Mouse (Mus musculus) midbrain, embryonic 10.5 days (tissue): Measurements from ENCODE around the gene Mcpt2. TPM values are rescaled to one million over a fixed set of nuclear protein-coding genes. Genes with fewer than 3 reads are reported as not detected.
"Not testable (repeated sequence)": the region's sequence is repeated elsewhere in the genome, so short reads cannot be mapped to it uniquely, and the experiment has no call there.

ENCODE experiments used
- DNase-seq: peaks from one replicate; pipeline ENCODE4 v3.0.0-alpha.2; 2017; ENCODE audit warnings: low spot score
- H3K27ac ChIP-seq: fragments of 300-500 bp; sonication (generic); replicated peaks from 2 replicates; pipeline ENCODE4 v1.5.1; 2016; ENCODE audit warnings: mild to moderate bottlenecking
- H3K27me3 ChIP-seq: fragments of 300-500 bp; sonication (generic); 2 replicates; pipeline ENCODE4 v1.6.1; 2016; ENCODE audit warnings: low read depth, mild to moderate bottlenecking; ENCODE audit not compliant: poor library complexity, severe bottlenecking
- H3K36me3 ChIP-seq: fragments of 300-500 bp; sonication (generic); 2 replicates; pipeline ENCODE4 v1.6.1; 2016; ENCODE audit warnings: mild to moderate bottlenecking, moderate library complexity
- H3K4me1 ChIP-seq: fragments of 300-500 bp; sonication (generic); 2 replicates; pipeline ENCODE4 v1.6.1; 2016
- H3K4me3 ChIP-seq: fragments of 300-500 bp; sonication (generic); 2 replicates; pipeline ENCODE4 v1.5.1; 2016; ENCODE audit warnings: mild to moderate bottlenecking, moderate library complexity
- H3K9me3 ChIP-seq: fragments of 300-500 bp; sonication (generic); replicated peaks from 2 replicates; pipeline ENCODE4 v1.6.1; 2016; ENCODE audit warnings: mild to moderate bottlenecking
- WGBS: fragments of 180-500 bp; shearing (Covaris S2); methylation state at CpG from one replicate; pipeline ENCODE4 v1.1.7; 2016; 5-methylcytosine and 5-hydroxymethylcytosine counted together
- polyA plus RNA-seq: library from polyadenylated mRNA; unstranded; fragments of >200 nt; fragmentation: Nextera tagmentation; extraction: Ambion mirVana; gene quantifications from 2 replicates; pipeline ENCODE4 v1.2.1, GENCODE M21; 2016

Mcpt2 gene
- not detected in 2 replicates for polyA plus RNA-seq

- H3K9me3 ChIP-seq, H3K4me1 ChIP-seq, DNase-seq, H3K27me3 ChIP-seq, H3K4me3 ChIP-seq, H3K36me3 ChIP-seq, H3K27ac ChIP-seq: not testable (repeated sequence)
- 73% methylated on average over 1 of the region's 1 CpGs for WGBS
Observed at GRCm38 (mm10) chr14:56041792-56042191, at the start of gene Mcpt2. Gene Mcpt2 (plus strand): TSS chr14:56042041.

DNA sequence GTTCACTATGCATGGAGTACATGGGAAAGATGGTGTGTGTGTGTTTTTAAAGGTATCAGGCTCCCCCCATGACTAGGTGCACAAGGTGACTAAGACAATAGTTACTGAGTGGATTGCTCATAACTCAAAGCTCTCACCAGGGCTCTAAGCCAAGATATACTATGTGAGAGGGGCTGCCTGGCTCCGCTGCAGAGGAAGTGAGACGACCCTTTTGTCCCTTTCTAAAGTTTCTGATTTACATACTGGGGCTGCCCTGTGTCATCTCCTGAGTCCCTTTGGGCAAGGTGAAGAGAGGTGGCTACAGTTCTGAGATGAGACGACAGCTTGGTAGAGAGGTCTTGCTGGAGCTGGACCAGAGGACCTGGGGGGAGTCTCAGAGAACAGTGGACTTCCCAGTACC, 28.7 kb upstream of the Mcpt2 start:
- Histone ChIP-seq H3K36me3 (no peaks in the 10 kb centered on the region), H3K27me3 (no peaks in the 10 kb centered on the region), H3K9me3 (no peaks in the 10 kb centered on the region), H3K4me3 (no peak overlapping the region), H3K27ac (no peak overlapping the region), H3K4me1 (no peaks in the 10 kb centered on the region)
- no peak for DNase-seq
- WGBS: 76% methylated on average over 3 of the region's 3 CpGs

DNA sequence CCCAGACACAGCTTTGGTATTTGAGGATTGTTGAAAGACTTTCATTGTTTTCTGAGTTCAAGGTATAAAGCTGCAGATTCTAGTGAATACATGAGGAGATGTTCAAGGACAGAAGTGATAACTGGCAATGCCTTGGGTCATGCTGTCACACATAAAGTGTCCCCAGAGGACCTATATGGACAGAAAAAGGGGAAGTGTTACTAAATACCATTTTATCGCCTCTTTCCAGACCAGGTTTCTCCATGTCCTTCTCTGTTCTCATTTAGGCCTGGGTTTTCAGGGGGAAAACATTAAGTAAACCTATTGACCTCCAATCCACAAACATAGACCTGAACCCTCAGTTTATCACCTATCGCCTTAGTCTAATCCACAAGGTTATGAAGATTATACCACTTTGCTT, 27.9 kb upstream of the Mcpt2 start:
- no peak overlapping the region for H3K4me3 ChIP-seq
- no peaks in the 10 kb centered on the region for H3K36me3 ChIP-seq
- H3K27ac ChIP-seq: no peak overlapping the region
- H3K27me3 ChIP-seq: no peaks in the 10 kb centered on the region
- H3K4me1 ChIP-seq: no peaks in the 10 kb centered on the region
- no peak for DNase-seq
- no peaks in the 10 kb centered on the region for H3K9me3 ChIP-seq
- WGBS: 93% methylated on average over 2 of the region's 2 CpGs

DNA sequence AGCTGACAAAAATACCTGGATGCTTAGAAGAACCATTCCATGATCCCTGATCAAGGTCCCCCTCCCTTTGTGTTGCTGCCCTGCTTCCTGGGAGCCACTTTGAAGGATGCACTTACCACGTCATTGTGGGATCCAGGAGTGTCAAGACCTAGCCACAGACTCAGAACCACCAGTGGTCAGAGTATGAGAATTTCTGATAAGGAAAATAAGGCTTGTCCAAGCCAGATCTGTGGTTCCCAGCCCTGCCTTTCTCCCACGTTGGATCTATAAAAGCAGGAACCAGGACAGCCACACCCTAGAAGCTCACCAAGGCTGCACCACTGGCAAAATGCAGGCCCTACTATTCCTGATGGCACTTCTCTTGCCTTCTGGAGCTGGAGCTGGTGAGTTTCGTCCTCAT, 24.2 kb upstream of the Mcpt2 start, which contains the start of gene Mcpt1:
Gene Mcpt1, plus strand, starts transcription at position 301 of the 400 bp plus-strand sequence.
- H3K36me3 ChIP-seq, DNase-seq, H3K9me3 ChIP-seq, H3K4me1 ChIP-seq, H3K27ac ChIP-seq, H3K4me3 ChIP-seq, H3K27me3 ChIP-seq: not testable (repeated sequence)
- WGBS: 85% methylated on average over 3 of the region's 3 CpGs

DNA sequence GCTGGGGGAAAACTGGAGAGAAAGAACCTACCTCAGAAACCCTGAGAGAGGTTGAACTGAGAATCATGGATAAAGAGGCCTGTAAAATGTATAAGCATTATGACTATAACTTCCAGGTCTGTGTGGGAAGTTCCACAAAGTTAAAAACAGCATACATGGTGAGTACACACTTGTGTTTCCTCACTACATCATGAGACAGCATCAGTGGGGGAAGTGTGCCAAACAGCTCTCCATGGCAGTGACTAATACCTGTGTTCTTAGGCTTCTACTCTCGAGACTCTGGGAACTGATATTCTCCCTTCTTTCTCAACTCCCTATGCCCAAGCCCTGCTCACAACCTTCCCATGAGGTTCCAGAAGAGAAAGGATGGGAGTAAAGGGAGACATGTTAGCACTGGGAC, 22.4 kb upstream of the Mcpt2 start:
- whole genome bisulfite sequencing: 68% methylated on average over 1 of the region's 1 CpGs
- no peak overlapping the region for H3K4me3 ChIP-seq
- H3K27ac ChIP-seq: no peak overlapping the region
- no peaks in the 10 kb centered on the region for H3K36me3 ChIP-seq
- no peaks in the 10 kb centered on the region for H3K27me3 ChIP-seq
- DNase-seq: no peak
- no peaks in the 10 kb centered on the region for H3K9me3 ChIP-seq
- H3K4me1 ChIP-seq: no peaks in the 10 kb centered on the region

GRCm38 (mm10) chr14:56021305-56021704, 20.5 kb upstream of the Mcpt2 start:
- H3K36me3 ChIP-seq, H3K27me3 ChIP-seq, H3K9me3 ChIP-seq, H3K27ac ChIP-seq, H3K4me3 ChIP-seq, H3K4me1 ChIP-seq, DNase-seq: not testable (repeated sequence)
- 84% methylated on average over 4 of the region's 4 CpGs for WGBS

DNA sequence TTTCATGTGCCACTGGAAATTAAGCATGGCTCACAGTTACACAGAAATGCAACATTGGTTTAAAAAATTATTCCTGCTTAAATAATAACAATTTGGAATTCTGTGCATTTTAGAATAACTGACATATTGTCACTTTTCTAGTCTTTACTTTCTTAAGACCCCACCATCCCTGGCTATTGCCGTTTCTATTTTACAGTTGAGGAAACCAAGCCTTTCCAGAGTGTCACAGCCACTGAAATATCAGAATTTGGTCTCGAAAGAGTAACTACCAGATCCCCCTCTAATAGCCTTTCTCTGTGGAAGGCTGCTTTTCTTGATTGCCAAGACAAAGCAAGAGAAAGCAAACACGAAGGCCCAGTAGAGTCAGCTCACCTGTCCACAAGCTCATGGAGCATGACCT, 11.4 kb upstream of the Mcpt2 start, which contains the start of gene Mcpt9:
Gene Mcpt9, minus strand, starts transcription at position 101 of the 400 bp plus-strand sequence.
- DNase-seq, H3K4me3 ChIP-seq, H3K27ac ChIP-seq, H3K27me3 ChIP-seq, H3K9me3 ChIP-seq, H3K4me1 ChIP-seq, H3K36me3 ChIP-seq: not testable (repeated sequence)
- WGBS: 76% methylated on average over 3 of the region's 3 CpGs

DNA sequence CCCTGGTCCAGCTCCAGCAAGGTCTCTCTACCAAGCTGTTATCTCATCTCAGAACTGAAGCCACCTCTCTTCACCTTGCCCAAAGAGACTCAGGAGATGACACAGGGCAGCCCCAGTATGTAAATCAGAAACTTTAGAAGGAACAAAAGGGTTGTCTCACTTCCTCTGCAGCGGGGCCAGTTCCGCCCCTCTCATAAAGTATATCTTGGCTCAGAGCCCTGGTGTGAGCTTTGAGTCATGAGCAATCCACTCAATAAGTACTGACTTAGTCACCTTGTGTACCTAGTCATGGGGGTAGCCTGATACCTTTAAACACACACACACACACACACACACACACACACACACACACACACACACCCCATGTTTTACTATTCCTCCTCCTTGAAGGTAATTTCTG, 7.4 kb upstream of the Mcpt2 start:
- WGBS: 87% methylated on average over 2 of the region's 2 CpGs
- DNase-seq: no peak
- H3K36me3 ChIP-seq: no peaks in the 10 kb centered on the region
- no peaks in the 10 kb centered on the region for H3K9me3 ChIP-seq
- H3K27ac ChIP-seq: no peak overlapping the region
- no peaks in the 10 kb centered on the region for H3K27me3 ChIP-seq
- no peaks in the 10 kb centered on the region for H3K4me1 ChIP-seq
- no peak overlapping the region for H3K4me3 ChIP-seq

- Histone ChIP-seq H3K36me3 (no peaks in the 10 kb centered on the region), H3K27me3 (no peaks in the 10 kb centered on the region), H3K4me1 (no peaks in the 10 kb centered on the region), H3K27ac (no peak overlapping the region), H3K4me3 (no peak overlapping the region), H3K9me3 (no peaks in the 10 kb centered on the region)
- 89% methylated on average over 3 of the region's 3 CpGs for WGBS
- no peak for DNase-seq
Observed at GRCm38 (mm10) chr14:56055408-56055807, 13.6 kb downstream of the Mcpt2 start.

DNA sequence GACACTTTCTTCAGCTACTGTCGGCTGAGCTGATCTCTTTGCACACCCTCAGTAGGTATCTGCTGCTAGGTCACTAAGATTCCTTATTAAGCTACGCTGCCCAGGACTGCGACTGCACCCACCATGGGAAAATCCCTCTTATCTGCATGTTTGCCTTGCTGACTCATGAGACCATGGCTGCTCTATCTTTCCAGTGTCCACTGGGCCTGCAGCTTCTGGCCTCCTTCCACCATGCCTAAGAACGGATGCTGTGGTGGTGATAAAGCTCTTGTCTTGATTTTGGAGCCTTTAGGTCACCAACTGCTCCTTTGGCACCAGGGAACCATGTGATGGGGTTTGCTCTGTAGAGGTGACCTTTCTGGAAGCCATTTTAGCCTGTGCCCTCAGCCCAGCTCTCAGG, 15.9 kb downstream of the Mcpt2 start:
- Histone ChIP-seq H3K27ac (no peak overlapping the region), H3K9me3 (no peaks in the 10 kb centered on the region), H3K4me1 (no peaks in the 10 kb centered on the region), H3K27me3 (no peaks in the 10 kb centered on the region), H3K4me3 (no peak overlapping the region), H3K36me3 (no peaks in the 10 kb centered on the region)
- WGBS: 84% methylated on average over 4 of the region's 4 CpGs
- DNase-seq: no peak

- not testable (repeated sequence) for H3K4me1 ChIP-seq, H3K9me3 ChIP-seq, H3K27ac ChIP-seq, H3K4me3 ChIP-seq, H3K27me3 ChIP-seq, DNase-seq, H3K36me3 ChIP-seq
- WGBS: 79% methylated on average over 3 of the region's 3 CpGs
Observed at GRCm38 (mm10) chr14:56062213-56062612, 20.4 kb downstream of the Mcpt2 start, which contains the start of gene Mcpt4. Gene Mcpt4 (minus strand): TSS chr14:56062313.

- Histone ChIP-seq H3K4me3 (no peak overlapping the region), H3K27me3 (no peaks in the 10 kb centered on the region), H3K27ac (no peak overlapping the region), H3K4me1 (no peaks in the 10 kb centered on the region), H3K36me3 (no peaks in the 10 kb centered on the region), H3K9me3 (no peaks in the 10 kb centered on the region)
- WGBS: 89% methylated on average over 4 of the region's 4 CpGs
- DNase-seq: no peak
Observed at GRCm38 (mm10) chr14:56082016-56082415, 40.2 kb downstream of the Mcpt2 start.

DNA sequence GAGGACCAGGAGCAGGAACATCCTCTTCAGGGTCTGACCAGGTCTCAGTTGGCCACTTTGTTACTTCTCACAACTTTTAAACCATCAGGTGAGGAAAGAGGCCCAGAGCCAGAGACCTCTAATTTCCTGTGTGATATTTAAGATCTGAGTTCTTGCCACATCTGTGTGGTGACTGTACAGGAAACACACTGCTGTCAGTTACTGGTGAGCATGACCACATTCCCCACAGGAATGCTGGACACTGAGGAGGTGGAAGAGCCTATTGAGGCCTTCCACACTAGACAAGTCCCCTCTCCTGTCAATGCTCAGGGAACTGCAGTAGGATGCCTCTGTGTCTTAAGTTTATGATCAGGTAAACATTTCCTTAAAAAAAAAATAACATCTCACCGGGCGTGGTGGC, 43.3 kb downstream of the Mcpt2 start, which contains the start of gene Mcpt8:
Gene Mcpt8, minus strand, starts transcription at position 107 of the 400 bp plus-strand sequence.
- no peaks in the 10 kb centered on the region for H3K27me3 ChIP-seq
- no peak for DNase-seq
- no peaks in the 10 kb centered on the region for H3K9me3 ChIP-seq
- H3K4me1 ChIP-seq: no peaks in the 10 kb centered on the region
- no peaks in the 10 kb centered on the region for H3K36me3 ChIP-seq
- H3K4me3 ChIP-seq: no peak within 1 kb of the TSS
- no peak within 1 kb of the TSS for H3K27ac ChIP-seq
- WGBS: 97% methylated on average over 2 of the region's 2 CpGs

GRCm38 (mm10) chr14:56086711-56087110, 44.9 kb downstream of the Mcpt2 start:
- no peaks in the 10 kb centered on the region for H3K4me1 ChIP-seq
- H3K27me3 ChIP-seq: no peaks in the 10 kb centered on the region
- WGBS: 66% methylated on average over 3 of the region's 3 CpGs
- DNase-seq: no peak
- no peaks in the 10 kb centered on the region for H3K9me3 ChIP-seq
- H3K36me3 ChIP-seq: no peaks in the 10 kb centered on the region
- H3K27ac ChIP-seq: no peak overlapping the region
- H3K4me3 ChIP-seq: no peak overlapping the region
